Mouse (Mus musculus): ENCODE results near the gene Ros1.

Ros1 gene

GRCm38 (mm10) chr10:52021736-52022394 lies 173.2 kb downstream of the Ros1 start:
- no peak for DNase-seq

- DNase-seq, result no peak
These were observed 173.8 kb downstream of the Ros1 start for GRCm38 (mm10) chr10:52021231-52021630.

GRCm38 (mm10) chr10:52018471-52018870 lies 176.6 kb downstream of the Ros1 start:
- no peak for DNase-seq
